Mouse (Mus musculus): ENCODE measurements at regions not wholly inside any gene's neighbourhood (a gene's known extent, or its start where the extent isn't known, plus 50 kb on each side); places are given as distances from the start of the nearest gene placed in this dataset.

DNA sequence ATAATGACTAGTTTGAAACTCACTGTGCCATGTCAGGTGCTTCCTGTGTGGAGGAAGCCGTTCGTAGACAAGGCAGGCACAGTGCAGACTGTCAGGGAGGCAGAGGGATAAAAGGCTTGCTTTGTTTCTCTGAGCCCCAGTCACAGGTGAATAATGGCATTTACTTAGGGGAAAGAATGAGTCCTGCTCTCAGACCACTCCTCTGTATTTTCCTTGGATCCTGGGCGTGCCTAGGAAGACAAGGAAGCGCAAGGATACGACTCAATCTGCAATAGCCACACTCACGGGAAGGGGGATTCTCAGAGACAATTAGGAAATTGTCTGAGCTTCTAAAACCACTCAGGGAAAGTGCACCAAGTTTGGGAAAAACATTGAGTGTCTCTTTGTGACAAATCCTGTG, 504.1 kb downstream of the Sox2 start:
- no peak for DNase-seq
- no peaks in the 10 kb centered on the region for H3K27me3 ChIP-seq (ENCODE audit: control insufficient read depth, insufficient read depth, low read length)
- WGBS = 75% methylated on average over 6 of the region's 6 CpGs

DNA sequence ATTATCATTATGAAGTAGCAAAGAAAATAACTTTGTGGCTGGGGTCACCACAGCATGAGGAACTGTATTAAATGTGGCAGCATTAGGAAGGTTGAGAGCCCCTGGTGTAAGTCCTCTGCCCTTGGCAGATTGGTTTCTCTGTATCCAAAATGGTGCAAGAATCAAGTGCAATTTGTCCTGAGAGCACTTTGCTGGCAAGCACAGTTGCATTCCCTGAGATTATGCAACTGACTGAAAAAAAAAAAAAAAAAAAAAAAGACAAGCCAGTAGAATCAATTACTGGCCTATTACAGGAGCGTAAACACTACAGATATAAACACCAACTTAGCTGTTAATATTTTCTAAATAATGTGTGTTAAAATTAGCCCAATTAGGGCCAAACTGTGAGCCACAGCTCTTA, 518.5 kb downstream of the Sox2 start:
- Histone ChIP-seq H3K36me3 (ENCODE audit: control insufficient read depth, insufficient read depth, low read length) (no peaks in the 10 kb centered on the region), H3K27ac (ENCODE audit: control insufficient read depth, insufficient read depth, low read length) (no peak overlapping the region), H3K4me3 (ENCODE audit: control insufficient read depth, insufficient read depth, low read length) (no peak overlapping the region), H3K4me1 (replicated peaks; ENCODE audit: control insufficient read depth, insufficient read depth, low read length) (no peaks in the 10 kb centered on the region), H3K27me3 (ENCODE audit: control insufficient read depth, insufficient read depth, low read length) (no peaks in the 10 kb centered on the region)
- DNase-seq = no peak
- 90% methylated on average over 1 of the region's 1 CpGs for WGBS
- TF ChIP-seq POLR2A (IDR thresholded peaks at IDR 0.05; ENCODE audit: control insufficient read depth, extremely low read depth, insufficient read depth, low read length, poor library complexity) (no peak), CTCF (IDR thresholded peaks at IDR 0.05; ENCODE audit: borderline replicate concordance, control insufficient read depth, extremely low read depth, insufficient read depth, low read length, poor library complexity) (no peak)

More for the DNA sequence above, 504.1 kb downstream of the Sox2 start:
- H3K4me1 ChIP-seq (replicated peaks; ENCODE audit: control insufficient read depth, insufficient read depth, low read length) = no peaks in the 10 kb centered on the region
- H3K36me3 ChIP-seq (ENCODE audit: control insufficient read depth, insufficient read depth, low read length) = no peaks in the 10 kb centered on the region
- no peak overlapping the region for H3K27ac ChIP-seq (ENCODE audit: control insufficient read depth, insufficient read depth, low read length)
- no peak overlapping the region for H3K4me3 ChIP-seq (ENCODE audit: control insufficient read depth, insufficient read depth, low read length)
- no peak for TF ChIP-seq POLR2A (IDR thresholded peaks at IDR 0.05; ENCODE audit: control insufficient read depth, extremely low read depth, insufficient read depth, low read length, poor library complexity)
- no peak for TF ChIP-seq CTCF (IDR thresholded peaks at IDR 0.05; ENCODE audit: borderline replicate concordance, control insufficient read depth, extremely low read depth, insufficient read depth, low read length, poor library complexity)

- WGBS = 97% methylated on average over 12 of the region's 12 CpGs
- no peak for DNase-seq
- Histone ChIP-seq H3K36me3 (ENCODE audit: control insufficient read depth, insufficient read depth, low read length) (no peaks in the 10 kb centered on the region), H3K4me1 (replicated peaks; ENCODE audit: control insufficient read depth, insufficient read depth, low read length) (no peaks in the 10 kb centered on the region), H3K4me3 (ENCODE audit: control insufficient read depth, insufficient read depth, low read length) (no peak overlapping the region), H3K27me3 (ENCODE audit: control insufficient read depth, insufficient read depth, low read length) (no peaks in the 10 kb centered on the region), H3K27ac (ENCODE audit: control insufficient read depth, insufficient read depth, low read length) (no peak overlapping the region)
- no peak for TF ChIP-seq POLR2A (IDR thresholded peaks at IDR 0.05; ENCODE audit: control insufficient read depth, extremely low read depth, insufficient read depth, low read length, poor library complexity)
- no peak for TF ChIP-seq CTCF (IDR thresholded peaks at IDR 0.05; ENCODE audit: borderline replicate concordance, control insufficient read depth, extremely low read depth, insufficient read depth, low read length, poor library complexity)
Measured at GRCm38 (mm10) chr3:35178759-35179440, 528.7 kb downstream of the Sox2 start.

- Histone ChIP-seq H3K27ac (ENCODE audit: control insufficient read depth, insufficient read depth, low read length) (no peak overlapping the region), H3K4me3 (ENCODE audit: control insufficient read depth, insufficient read depth, low read length) (no peak overlapping the region), H3K36me3 (ENCODE audit: control insufficient read depth, insufficient read depth, low read length) (no peaks in the 10 kb centered on the region), H3K4me1 (replicated peaks; ENCODE audit: control insufficient read depth, insufficient read depth, low read length) (no peaks in the 10 kb centered on the region), H3K27me3 (ENCODE audit: control insufficient read depth, insufficient read depth, low read length) (no peaks in the 10 kb centered on the region)
- TF ChIP-seq CTCF (IDR thresholded peaks at IDR 0.05; ENCODE audit: borderline replicate concordance, control insufficient read depth, extremely low read depth, insufficient read depth, low read length, poor library complexity) (no peak), POLR2A (IDR thresholded peaks at IDR 0.05; ENCODE audit: control insufficient read depth, extremely low read depth, insufficient read depth, low read length, poor library complexity) (no peak)
- WGBS = 98% methylated on average over 5 of the region's 5 CpGs
- no peak for DNase-seq
Measured at GRCm38 (mm10) chr3:35208526-35208925, 545.4 kb upstream of the Atp11b start.

GRCm38 (mm10) chr3:35219394-35219793, 534.5 kb upstream of the Atp11b start:
- WGBS = 93% methylated on average over 6 of the region's 6 CpGs
- no peaks in the 10 kb centered on the region for H3K4me1 ChIP-seq (replicated peaks; ENCODE audit: control insufficient read depth, insufficient read depth, low read length)
- DNase-seq = no peak
- H3K4me3 ChIP-seq (ENCODE audit: control insufficient read depth, insufficient read depth, low read length) = no peak overlapping the region
- H3K27ac ChIP-seq (ENCODE audit: control insufficient read depth, insufficient read depth, low read length) = no peak overlapping the region
- no peaks in the 10 kb centered on the region for H3K27me3 ChIP-seq (ENCODE audit: control insufficient read depth, insufficient read depth, low read length)
- no peak for TF ChIP-seq CTCF (IDR thresholded peaks at IDR 0.05; ENCODE audit: borderline replicate concordance, control insufficient read depth, extremely low read depth, insufficient read depth, low read length, poor library complexity)
- no peak for TF ChIP-seq POLR2A (IDR thresholded peaks at IDR 0.05; ENCODE audit: control insufficient read depth, extremely low read depth, insufficient read depth, low read length, poor library complexity)
- no peaks in the 10 kb centered on the region for H3K36me3 ChIP-seq (ENCODE audit: control insufficient read depth, insufficient read depth, low read length)

DNA sequence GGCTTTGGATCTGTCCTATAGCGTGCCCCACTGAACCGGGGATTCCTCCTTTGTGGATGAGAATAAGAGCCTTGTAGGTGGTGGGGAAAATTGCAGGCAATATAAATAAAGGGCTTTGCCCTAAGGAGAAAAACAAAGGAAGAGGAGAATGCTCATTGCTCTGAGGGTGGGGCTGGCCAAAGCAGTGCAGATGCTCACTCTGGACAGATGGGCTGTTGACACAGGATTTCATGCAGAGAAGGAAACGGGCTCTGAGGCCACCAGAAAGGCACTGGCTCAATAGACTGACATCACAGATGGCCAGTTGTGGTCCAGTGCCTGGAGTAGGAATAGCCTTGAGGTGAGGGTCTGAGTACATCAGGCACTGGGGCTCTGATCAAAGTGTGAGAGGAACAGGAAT, 532.7 kb upstream of the Atp11b start:
- TF ChIP-seq CTCF (IDR thresholded peaks at IDR 0.05; ENCODE audit: borderline replicate concordance, control insufficient read depth, extremely low read depth, insufficient read depth, low read length, poor library complexity) (no peak), POLR2A (IDR thresholded peaks at IDR 0.05; ENCODE audit: control insufficient read depth, extremely low read depth, insufficient read depth, low read length, poor library complexity) (no peak)
- 71% methylated on average over 3 of the region's 3 CpGs for WGBS

More for the DNA sequence above, 532.7 kb upstream of the Atp11b start:
- Histone ChIP-seq H3K27ac (ENCODE audit: control insufficient read depth, insufficient read depth, low read length) (no peak overlapping the region), H3K36me3 (ENCODE audit: control insufficient read depth, insufficient read depth, low read length) (no peaks in the 10 kb centered on the region), H3K27me3 (ENCODE audit: control insufficient read depth, insufficient read depth, low read length) (no peaks in the 10 kb centered on the region), H3K4me3 (ENCODE audit: control insufficient read depth, insufficient read depth, low read length) (no peak overlapping the region), H3K4me1 (replicated peaks; ENCODE audit: control insufficient read depth, insufficient read depth, low read length) (no peaks in the 10 kb centered on the region; the same call in 1 of the 2 replicates)
- no peak for DNase-seq
